Mouse (Mus musculus): ENCODE results near the gene Alkbh1.

Gene Alkbh1

DNA sequence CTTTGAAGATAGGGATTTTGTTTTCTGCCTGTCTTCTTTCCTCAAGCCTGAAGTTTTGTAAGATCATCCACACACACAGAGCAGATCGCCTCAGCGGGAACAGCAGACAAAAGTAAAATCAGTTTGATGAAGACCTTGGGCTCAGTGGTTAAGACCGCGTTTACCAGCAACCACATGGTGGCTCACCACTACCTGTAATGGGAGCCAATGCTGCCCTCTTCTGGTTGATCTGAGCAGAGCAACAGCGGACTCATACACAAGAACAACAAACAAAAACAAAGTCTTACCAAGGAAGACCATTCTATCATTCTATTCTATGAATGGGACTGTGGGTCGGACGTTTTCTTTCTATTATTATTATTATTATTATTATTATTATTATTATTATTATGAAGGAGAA, 27.1 kb downstream of the Alkbh1 start:
- peak; percentile 77 for DNase-seq

- DNase-seq = no peak
Measured at GRCm38 (mm10) chr12:87415358-87415757, 28.5 kb downstream of the Alkbh1 start.

- DNase-seq = peak; percentile 83
Measured at GRCm38 (mm10) chr12:87413179-87413790, 30.5 kb downstream of the Alkbh1 start.

DNA sequence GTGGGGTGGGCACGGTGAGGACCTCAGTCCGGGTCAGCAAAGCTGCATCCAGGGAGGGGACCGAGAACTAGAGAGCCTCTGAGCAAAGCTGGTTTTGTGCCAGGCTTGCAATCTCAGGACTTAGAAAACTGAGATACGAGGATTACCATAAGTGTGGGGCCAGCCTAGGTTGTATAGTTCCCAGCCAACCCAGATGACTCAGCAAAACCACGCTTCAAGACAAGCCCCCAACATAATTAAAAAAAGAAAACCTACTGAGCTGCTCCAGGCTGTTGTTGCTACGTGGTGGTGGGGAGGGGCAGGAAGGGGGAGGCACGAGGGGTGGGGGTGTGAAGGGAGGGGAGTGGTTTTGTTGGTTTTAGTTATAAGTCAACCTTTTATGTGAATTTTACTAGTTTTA, 32.8 kb downstream of the Alkbh1 start:
- no peak for DNase-seq

- no peak for DNase-seq
Measured at GRCm38 (mm10) chr12:87409123-87409522, 34.7 kb downstream of the Alkbh1 start.

DNA sequence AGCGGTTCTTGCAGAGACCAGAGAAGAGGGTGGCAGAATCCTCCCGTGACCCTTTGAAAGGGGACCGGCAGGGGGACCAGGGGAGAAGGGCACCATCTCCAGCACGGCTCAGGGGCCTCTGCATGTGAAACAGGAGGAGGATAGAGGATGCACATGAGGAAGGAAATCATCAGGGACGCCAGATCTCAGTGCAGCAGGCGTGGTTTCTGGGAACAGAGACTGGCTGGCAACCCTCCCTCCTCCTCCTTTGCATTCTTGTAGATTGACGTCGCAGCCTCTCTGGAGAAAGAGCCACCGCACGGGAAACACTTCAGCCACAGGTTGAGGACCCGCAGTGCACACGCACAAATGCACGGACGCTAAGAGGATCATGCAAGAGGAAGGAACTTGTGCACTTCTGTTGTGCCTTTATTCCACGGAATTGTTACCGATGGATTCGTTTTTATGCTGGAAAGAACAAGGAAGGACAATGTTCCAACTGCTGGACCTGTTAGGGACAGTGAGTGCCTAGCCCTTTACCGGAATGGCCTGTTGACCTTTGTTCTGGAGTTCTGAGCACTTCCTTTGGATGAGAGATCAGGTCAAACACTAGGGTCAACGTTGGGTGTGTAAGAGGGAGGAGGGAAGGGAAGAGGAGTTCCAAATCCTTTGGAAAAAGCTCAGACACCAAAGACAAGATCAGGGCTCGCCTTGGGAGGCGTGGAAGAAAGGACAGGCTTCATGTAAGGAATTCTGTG, 35.8 kb downstream of the Alkbh1 start:
- DNase-seq = peak; percentile 80

DNA sequence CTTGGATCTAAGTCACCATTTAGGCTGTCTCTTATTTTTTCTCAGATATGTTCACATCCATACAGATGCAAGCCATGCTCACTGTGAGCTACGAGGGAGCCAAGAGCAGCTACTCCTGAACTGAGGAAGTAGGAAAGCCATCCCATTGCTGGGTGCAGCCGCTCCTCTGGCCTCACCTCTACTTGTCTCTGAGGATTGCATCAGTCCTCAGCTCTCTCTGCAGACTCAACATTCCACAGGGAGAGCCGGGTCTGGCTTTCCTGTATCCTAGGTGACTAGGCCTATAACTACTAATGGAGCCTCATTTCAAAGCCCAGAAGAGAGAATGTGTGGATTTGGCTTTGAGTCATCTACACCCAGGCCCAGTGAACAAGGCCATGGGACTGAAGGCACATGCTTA, 38.1 kb downstream of the Alkbh1 start:
- no peak for DNase-seq

DNA sequence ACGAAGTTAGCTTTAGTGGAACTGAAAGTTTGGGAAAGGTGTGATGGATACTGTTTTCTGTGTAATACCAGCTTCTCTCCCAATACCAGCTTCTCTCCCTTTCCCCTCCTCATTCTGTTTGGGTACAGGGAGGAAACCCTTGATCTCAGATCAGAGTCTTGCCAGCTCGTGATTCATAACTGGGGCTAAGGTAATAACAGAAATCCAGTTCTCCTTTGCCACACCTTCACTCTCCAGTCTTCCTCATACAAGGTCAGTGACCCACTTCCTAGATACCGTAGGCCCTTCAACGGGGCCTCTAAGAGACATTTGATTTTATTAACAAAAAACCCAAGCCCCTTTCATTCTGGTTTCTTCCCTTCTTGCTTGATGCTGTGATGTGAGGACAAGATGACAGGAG, 38.7 kb downstream of the Alkbh1 start:
- no peak for DNase-seq

DNA sequence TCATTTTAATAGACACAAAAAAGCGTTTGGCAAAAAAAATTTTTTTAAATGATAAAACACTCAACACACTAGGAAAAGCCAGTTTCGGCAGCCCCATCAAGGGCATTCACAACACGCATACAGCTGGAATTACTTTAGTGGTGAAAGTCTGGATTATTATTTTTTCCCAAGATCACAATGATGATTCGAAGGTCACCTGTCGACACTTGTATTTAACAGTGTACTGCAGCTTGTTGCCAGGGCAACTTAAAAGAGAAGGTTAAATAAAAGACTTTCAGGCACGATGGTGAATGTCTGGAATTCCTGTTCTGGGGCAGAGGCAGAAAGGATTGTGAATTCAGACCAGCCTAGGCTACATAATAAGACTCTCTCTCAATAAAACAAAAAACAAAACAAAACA, 41.9 kb downstream of the Alkbh1 start:
- no peak for DNase-seq

- DNase-seq = no peak
Measured at GRCm38 (mm10) chr12:87399119-87399819, 44.5 kb downstream of the Alkbh1 start.

GRCm38 (mm10) chr12:87397811-87398417, 45.9 kb downstream of the Alkbh1 start:
- DNase-seq = no peak

GRCm38 (mm10) chr12:87397126-87397525, 46.7 kb downstream of the Alkbh1 start:
- DNase-seq = no peak

- DNase-seq = no peak
Measured at GRCm38 (mm10) chr12:87394316-87394715, 49.5 kb downstream of the Alkbh1 start.

DNA sequence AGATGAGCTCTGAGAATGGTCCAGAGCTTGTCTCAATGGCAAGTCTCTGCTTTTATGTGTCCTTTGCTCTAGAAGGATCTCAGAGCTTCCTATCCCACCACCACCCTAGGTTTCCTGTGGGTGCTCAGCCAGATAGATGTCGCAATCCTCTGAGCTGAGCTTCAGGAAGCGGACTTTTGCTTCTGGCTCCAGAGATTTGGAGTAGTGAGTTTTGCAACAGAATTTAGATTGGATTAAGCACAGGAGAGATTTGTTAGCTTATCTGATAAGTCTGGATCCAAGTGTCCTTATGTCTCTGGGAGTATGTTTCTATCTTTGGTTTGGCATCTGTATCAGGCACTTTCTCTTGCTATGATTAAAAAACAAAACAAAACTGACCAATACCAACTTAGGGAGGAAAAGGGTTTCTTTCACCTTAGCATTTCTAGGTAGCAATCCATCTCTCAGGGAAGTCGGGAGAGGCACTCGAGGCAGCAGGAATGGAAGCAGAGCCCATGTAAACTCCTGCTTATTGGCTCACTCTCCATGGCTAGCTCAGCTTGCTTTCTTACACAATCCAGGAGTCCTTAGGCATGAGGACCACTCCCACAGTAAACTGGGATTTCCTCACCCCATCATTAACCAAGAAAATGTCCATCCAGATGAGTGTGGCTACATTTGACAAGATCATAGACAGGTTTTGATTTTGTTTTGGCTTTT, 50.2 kb downstream of the Alkbh1 start:
- DNase-seq = peak; percentile 34

DNA sequence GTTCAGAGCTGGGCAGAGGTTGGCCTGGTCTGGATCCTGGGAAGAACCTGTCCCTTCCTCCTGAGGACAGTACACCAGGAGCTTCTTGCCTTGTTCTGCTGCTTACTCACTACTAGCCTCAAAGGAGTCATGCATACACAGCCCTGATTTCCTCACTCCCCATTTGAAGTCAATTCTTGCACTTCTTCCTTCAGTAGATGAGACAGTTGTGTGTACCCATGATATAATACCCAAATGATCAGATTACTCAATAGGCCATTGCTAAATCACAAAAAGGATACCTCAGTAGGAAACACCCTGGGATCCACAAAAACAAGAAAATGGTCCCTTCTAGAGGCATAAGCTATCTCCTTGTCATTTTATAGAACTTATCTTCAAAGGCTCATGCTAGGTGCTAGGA, 52.5 kb downstream of the Alkbh1 start:
- no peak for DNase-seq

- DNase-seq = no peak
Measured at GRCm38 (mm10) chr12:87389231-87389630, 54.6 kb downstream of the Alkbh1 start.

DNA sequence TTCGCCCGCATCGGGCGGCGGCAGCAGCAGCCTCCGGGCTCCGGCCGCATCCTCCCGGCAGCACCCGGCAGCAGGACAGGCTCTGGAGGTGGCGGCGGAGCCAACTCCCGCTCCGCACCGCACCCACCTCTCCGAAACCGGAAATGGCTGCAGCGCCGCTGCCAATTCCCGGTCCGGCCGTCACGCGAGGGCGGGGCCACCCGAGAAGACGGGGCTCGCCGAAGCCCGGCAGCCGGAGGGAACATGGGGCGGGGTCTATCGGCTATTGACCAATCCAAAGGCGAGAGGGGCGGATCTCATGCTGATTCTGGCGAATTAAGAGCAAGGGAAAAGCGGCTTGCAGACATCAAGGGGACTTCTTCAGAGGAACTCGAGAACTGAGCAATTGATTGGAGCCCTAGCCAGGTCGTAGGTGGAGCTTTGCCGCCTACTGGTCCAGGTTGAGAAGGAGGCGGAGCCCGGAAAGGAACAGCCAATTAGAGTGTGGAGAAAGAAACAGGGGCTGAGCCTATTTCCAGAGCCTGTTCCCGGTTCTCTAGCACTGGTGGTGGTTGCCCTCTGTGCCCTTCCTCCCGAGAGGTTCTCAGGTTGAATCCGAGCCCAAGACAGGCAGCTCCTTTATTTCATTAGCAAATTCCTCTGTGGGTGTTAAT, 55.6 kb downstream of the Alkbh1 start, which contains the start of gene Sptlc2:
Gene Sptlc2, minus strand, starts transcription at position 234 of the 653 bp plus-strand sequence.
- peak; percentile 100 for DNase-seq

DNA sequence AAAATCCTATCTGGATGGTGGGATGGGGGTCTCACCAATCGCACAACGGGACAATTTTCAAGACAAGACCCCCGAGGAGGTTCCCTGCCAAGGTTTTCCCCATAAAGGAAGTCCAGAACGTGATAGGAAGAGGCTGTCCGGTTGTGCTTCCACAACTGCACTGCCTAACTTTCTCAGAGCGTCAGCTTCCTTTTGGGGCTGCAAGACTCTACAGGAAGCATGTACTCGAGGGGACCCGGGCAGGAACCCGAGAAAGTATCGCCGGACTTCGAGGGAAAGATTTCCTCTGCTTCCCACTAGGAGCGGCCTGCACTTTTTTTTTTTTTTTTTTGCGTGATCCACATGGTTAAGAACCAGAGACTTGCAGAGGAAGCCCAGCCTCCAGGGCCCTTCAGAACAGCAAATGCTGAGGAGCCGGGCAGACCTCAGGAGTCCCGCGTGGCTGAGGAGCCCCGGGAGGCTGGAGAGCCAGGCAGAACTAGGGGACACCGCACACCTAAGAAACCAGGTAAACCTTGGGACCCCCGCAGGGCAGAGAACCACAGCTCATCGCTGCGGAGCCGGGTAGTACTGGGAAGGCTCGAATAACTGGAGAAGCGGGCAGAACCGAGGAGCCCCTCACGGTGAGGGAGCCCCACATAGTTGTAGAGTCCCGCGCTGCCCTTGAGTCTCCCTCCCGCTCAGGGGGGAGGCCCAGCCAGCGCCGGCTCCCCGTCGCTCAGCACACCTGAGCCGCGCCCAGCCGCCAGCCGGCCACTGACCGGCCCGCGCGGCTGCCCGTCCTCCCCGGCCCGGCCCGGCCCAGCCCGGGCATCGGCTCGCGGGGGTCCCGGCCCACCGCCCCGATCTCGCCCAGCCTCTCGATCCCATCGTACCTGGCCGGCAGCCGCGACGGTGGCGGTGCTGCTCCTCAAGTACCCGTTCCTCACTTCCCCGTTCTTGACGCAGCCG, 56.4 kb downstream of the Alkbh1 start:
- peak; percentile 40 for DNase-seq

- DNase-seq = no peak
Measured at GRCm38 (mm10) chr12:87385051-87385450, 58.8 kb downstream of the Alkbh1 start.

- DNase-seq = no peak
Measured at GRCm38 (mm10) chr12:87381380-87381682, 62.5 kb downstream of the Alkbh1 start.

Measured in lung, postnatal 10 days (tissue).